Mouse (Mus musculus): ENCODE measurements around the gene Hecw2.
A peak's percentile ranks its signal among the peaks of the same experiment; 100 is the strongest.

Gene Hecw2

GRCm38 (mm10) chr1:53900416-53900815 lies 294.6 kb downstream of the Hecw2 start:
- no peak for DNase-seq (ENCODE audit: low read depth in 2 of 2, low spot score in 2 of 2)

GRCm38 (mm10) chr1:53894299-53894698 lies 300.7 kb downstream of the Hecw2 start:
- DNase-seq (ENCODE audit: low read depth in 2 of 2, low spot score in 2 of 2), result no peak

GRCm38 (mm10) chr1:53890380-53890779 lies 304.6 kb downstream of the Hecw2 start:
- peak in 1 of 2 experiments; percentile 16 for DNase-seq (ENCODE audit: low read depth in 2 of 2, low spot score in 2 of 2)

- DNase-seq (ENCODE audit: low read depth in 2 of 2, low spot score in 2 of 2), result no peak
These were observed 305.2 kb downstream of the Hecw2 start for GRCm38 (mm10) chr1:53889806-53890205.

- no peak for DNase-seq (ENCODE audit: low read depth in 2 of 2, low spot score in 2 of 2)
These were observed 312.5 kb downstream of the Hecw2 start for GRCm38 (mm10) chr1:53882480-53882879.

GRCm38 (mm10) chr1:53875919-53876318 lies 319.0 kb downstream of the Hecw2 start:
- peak in 1 of 2 experiments; percentile 45 for DNase-seq (ENCODE audit: low read depth in 2 of 2, low spot score in 2 of 2)

- DNase-seq (ENCODE audit: low read depth in 2 of 2, low spot score in 2 of 2), result no peak
These were observed 327.7 kb downstream of the Hecw2 start for GRCm38 (mm10) chr1:53867316-53867715.

GRCm38 (mm10) chr1:53866374-53866902 lies 328.5 kb downstream of the Hecw2 start:
- DNase-seq (ENCODE audit: low read depth in 2 of 2, low spot score in 2 of 2), result no peak

- DNase-seq (ENCODE audit: low read depth in 2 of 2, low spot score in 2 of 2), result no peak
These were observed 330.9 kb downstream of the Hecw2 start for GRCm38 (mm10) chr1:53864046-53864445.

- no peak for DNase-seq (ENCODE audit: low read depth in 2 of 2, low spot score in 2 of 2)
These were observed 334.4 kb downstream of the Hecw2 start for GRCm38 (mm10) chr1:53860611-53861010.

GRCm38 (mm10) chr1:53859175-53859574 lies 335.8 kb downstream of the Hecw2 start:
- no peak for DNase-seq (ENCODE audit: low read depth in 2 of 2, low spot score in 2 of 2)

- DNase-seq (ENCODE audit: low read depth in 2 of 2, low spot score in 2 of 2), result peak in 1 of 2 experiments; percentile 21
These were observed 338.4 kb downstream of the Hecw2 start for GRCm38 (mm10) chr1:53856501-53857103.

- DNase-seq (ENCODE audit: low read depth in 2 of 2, low spot score in 2 of 2), result no peak
These were observed 339.2 kb downstream of the Hecw2 start for GRCm38 (mm10) chr1:53855732-53856131.

GRCm38 (mm10) chr1:53852086-53852610 lies 342.8 kb downstream of the Hecw2 start:
- no peak for DNase-seq (ENCODE audit: low read depth in 2 of 2, low spot score in 2 of 2)

- peak; percentile 82 to 84 for DNase-seq (ENCODE audit: low read depth in 2 of 2, low spot score in 2 of 2)
These were observed 343.6 kb downstream of the Hecw2 start for GRCm38 (mm10) chr1:53851334-53851733.

- peak; percentile 49 to 66 for DNase-seq (ENCODE audit: low read depth in 2 of 2, low spot score in 2 of 2)
These were observed 344.1 kb downstream of the Hecw2 start for GRCm38 (mm10) chr1:53850891-53851290.

- DNase-seq (ENCODE audit: low read depth in 2 of 2, low spot score in 2 of 2), result no peak
These were observed 348.2 kb downstream of the Hecw2 start for GRCm38 (mm10) chr1:53846665-53847237.

GRCm38 (mm10) chr1:53845854-53846253 lies 349.1 kb downstream of the Hecw2 start:
- no peak for DNase-seq (ENCODE audit: low read depth in 2 of 2, low spot score in 2 of 2)

GRCm38 (mm10) chr1:53844914-53845612 lies 349.9 kb downstream of the Hecw2 start:
- peak in 1 of 2 experiments; percentile 38 for DNase-seq (ENCODE audit: low read depth in 2 of 2, low spot score in 2 of 2)

- no peak for DNase-seq (ENCODE audit: low read depth in 2 of 2, low spot score in 2 of 2)
These were observed 350.6 kb downstream of the Hecw2 start for GRCm38 (mm10) chr1:53844122-53844913.

GRCm38 (mm10) chr1:53843051-53843450 lies 351.9 kb downstream of the Hecw2 start:
- DNase-seq (ENCODE audit: low read depth in 2 of 2, low spot score in 2 of 2), result peak in 1 of 2 experiments; percentile 53
